In the genomic region with DNA sequence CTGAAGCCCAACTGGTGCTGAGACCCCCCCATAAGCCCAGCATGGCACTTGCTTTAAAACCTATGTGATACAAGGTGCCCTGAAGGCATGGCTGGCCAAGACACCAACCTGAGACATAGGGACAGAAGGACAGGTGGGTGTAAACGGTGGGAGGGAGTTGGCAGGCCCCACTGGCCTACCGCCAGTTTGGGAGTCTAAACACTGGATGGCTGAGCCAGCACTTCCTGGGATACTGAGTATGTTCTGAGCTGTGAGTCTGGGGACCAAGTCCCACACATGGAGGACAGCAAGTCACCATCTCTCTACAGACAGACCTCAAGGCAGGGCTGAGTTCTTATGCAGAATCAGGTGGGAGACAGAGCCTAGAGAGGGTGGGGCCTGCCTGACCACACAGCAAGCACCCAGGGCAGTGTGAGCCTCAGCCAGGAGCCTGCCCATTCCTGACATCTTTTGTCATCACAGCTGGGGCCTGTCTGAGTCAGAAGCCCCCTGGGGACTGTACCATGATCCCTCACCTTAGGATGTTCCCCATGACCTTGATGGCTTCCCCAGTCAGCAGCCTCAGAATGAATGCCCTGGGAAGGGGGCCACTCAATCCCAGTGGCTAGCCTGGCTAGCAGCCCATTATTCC, we compare ENCODE assay signal across 14 mouse cellular contexts. TPM values are rescaled to one million over a fixed set of nuclear protein-coding genes. Genes with fewer than 3 reads are reported as not detected.
DNase-seq lines count a peak whose midpoint lies in the region; ATAC-seq and TF ChIP-seq lines count a peak whose summit lies in the region.
"Had no signal": no experiment of that assay in that cellular context is flagged by ENCODE, and none has a peak within 500 bp of the region (broad histone marks: within the 10 kb centered on the region; RNA-seq: fewer than 3 reads in every experiment).

No protein-coding gene starts in this region.

- H3K4me1 ChIP-seq in lung, embryonic 16.5 days (replicated peaks; ENCODE audit: control insufficient read depth, insufficient read depth, low read length), result peaks cover 40% of the 10 kb centered on the region
- H3K4me1 ChIP-seq in lung, adult 2 months (ENCODE audit: control insufficient read depth, insufficient read depth, low read length), result no peaks in the 10 kb centered on the region
- H3K4me1 ChIP-seq in forebrain, embryonic 14.5 days (ENCODE audit: control insufficient read depth, insufficient read depth, low read length), result peaks cover 32% of the 10 kb centered on the region
- 0 out of 2 replicates have a peak, but pooled peaks cover 11% of the 10 kb centered on the region for H3K4me1 ChIP-seq in midbrain, embryonic 14.5 days (ENCODE audit: control insufficient read depth, insufficient read depth, low read length)
- H3K4me1 ChIP-seq in heart, embryonic 12.5 days (replicated peaks), result 0 out of 2 replicates have a peak, but pooled peaks cover 12% of the 10 kb centered on the region
- H3K4me1 ChIP-seq: stomach, embryonic 15.5 days had no signal

- ATAC-seq in lung, embryonic 16.5 days (ENCODE audit: low read depth), result 0 out of 2 replicates have a peak, but pooled peaks have one; percentile 15
- peak; percentile 65 for ATAC-seq in forebrain, embryonic 14.5 days
- no peak; the same call in 1 of the 2 replicates for ATAC-seq in midbrain, embryonic 14.5 days (ENCODE audit: low FRiP score, low TSS enrichment)
- no peak for ATAC-seq in activated CD4-positive, CD25-positive, alpha-beta regulatory T cell, adult 4 months
- ATAC-seq in heart, embryonic 12.5 days (ENCODE audit: insufficient number of reproducible peaks, low FRiP score), result no peak

- no peak overlapping the region for H3K4me2 ChIP-seq in lung, embryonic 16.5 days (ENCODE audit: low read depth, low read length)
- H3K4me2 ChIP-seq in forebrain, embryonic 14.5 days (ENCODE audit: low read length), result no peak overlapping the region
- no peak overlapping the region for H3K4me2 ChIP-seq in midbrain, embryonic 14.5 days (ENCODE audit: low read length)
- H3K4me2 ChIP-seq in heart, embryonic 12.5 days, result no peak overlapping the region
- H3K4me2 ChIP-seq: heart, embryonic 15.5 days; stomach, embryonic 15.5 days had no signal

- 28% methylated on average over 2 of the region's 2 CpGs for WGBS in lung, embryonic 16.5 days
- 42% methylated on average over 2 of the region's 2 CpGs for WGBS in lung, adult 2 months
- WGBS in forebrain, embryonic 14.5 days, result 25% methylated on average over 2 of the region's 2 CpGs
- WGBS in midbrain, embryonic 14.5 days, result 68% methylated on average over 2 of the region's 2 CpGs
- 74% methylated on average over 2 of the region's 2 CpGs for whole genome bisulfite sequencing in heart, embryonic 12.5 days

- peak overlapping the region; percentile 40 for H3K27ac ChIP-seq in lung, embryonic 16.5 days (ENCODE audit: low read length)
- H3K27ac ChIP-seq in forebrain, embryonic 14.5 days (ENCODE audit: low read depth, low read length), result peak overlapping the region; percentile 72
- H3K27ac ChIP-seq in midbrain, embryonic 14.5 days (replicated peaks; ENCODE audit: low read depth, low read length), result 0 out of 2 replicates have a peak overlapping the region, but pooled peaks have one; percentile 5
- no peak overlapping the region for H3K27ac ChIP-seq in heart, embryonic 12.5 days (ENCODE audit: poor library complexity, severe bottlenecking)
- H3K27ac ChIP-seq: heart, embryonic 15.5 days; stomach, embryonic 15.5 days had no signal

- H3K27me3 ChIP-seq in lung, embryonic 16.5 days (ENCODE audit: control insufficient read depth, insufficient read depth, low read depth, low read length), result peaks cover 2% of the 10 kb centered on the region; the same call in 1 of the 2 replicates
- H3K27me3 ChIP-seq in forebrain, embryonic 14.5 days (replicated peaks; ENCODE audit: control insufficient read depth, insufficient read depth, low read length), result no peaks in the 10 kb centered on the region
- no peaks in the 10 kb centered on the region for H3K27me3 ChIP-seq in midbrain, embryonic 14.5 days (ENCODE audit: control insufficient read depth, insufficient read depth, low read length)
- H3K27me3 ChIP-seq in heart, embryonic 12.5 days (replicated peaks), result peaks cover 58% of the 10 kb centered on the region

- H3K9me3 ChIP-seq in lung, embryonic 16.5 days (ENCODE audit: control insufficient read depth, low read length), result no peaks in the 10 kb centered on the region
- H3K9me3 ChIP-seq in forebrain, embryonic 14.5 days (replicated peaks; ENCODE audit: control insufficient read depth, low read length), result no peaks in the 10 kb centered on the region
- H3K9me3 ChIP-seq in midbrain, embryonic 14.5 days (ENCODE audit: control insufficient read depth, low read length), result no peaks in the 10 kb centered on the region; the same call in 1 of the 2 replicates
- no peaks in the 10 kb centered on the region for H3K9me3 ChIP-seq in heart, embryonic 12.5 days (replicated peaks)
- H3K9me3 ChIP-seq: heart, embryonic 15.5 days; stomach, embryonic 15.5 days had no signal

- peak; percentile 29 to 53 for DNase-seq in cerebellum, postnatal 25 days
- no peak for DNase-seq in cerebellum, adult 11-12 months
- no peak for DNase-seq in lung, adult 2 months
- DNase-seq in forebrain, embryonic 14.5 days (ENCODE audit: low spot score), result peak; percentile 77
- peak; percentile 33 for DNase-seq in midbrain, embryonic 14.5 days
- DNase-seq: B cell, adult 2 months; cerebellum, adult 9-11 months; lung, adult 18-20 months had no signal

- no peak for TF ChIP-seq CTCF in lung, adult 2 months (IDR thresholded peaks at IDR 0.05; ENCODE audit: insufficient read depth, low read length)

- no peaks in the 10 kb centered on the region for H3K36me3 ChIP-seq in lung, embryonic 16.5 days (ENCODE audit: control insufficient read depth, insufficient read depth, low read length)
- no peaks in the 10 kb centered on the region for H3K36me3 ChIP-seq in forebrain, embryonic 14.5 days (ENCODE audit: control insufficient read depth, insufficient read depth, low read length)
- no peaks in the 10 kb centered on the region for H3K36me3 ChIP-seq in midbrain, embryonic 14.5 days (ENCODE audit: control insufficient read depth, insufficient read depth, low read length)
- no peaks in the 10 kb centered on the region for H3K36me3 ChIP-seq in heart, embryonic 12.5 days
- H3K36me3 ChIP-seq: heart, embryonic 15.5 days; stomach, embryonic 15.5 days had no signal

- H3K4me3 ChIP-seq in lung, embryonic 16.5 days (ENCODE audit: low read length), result no peak overlapping the region
- H3K4me3 ChIP-seq in lung, adult 2 months (replicated peaks; ENCODE audit: extremely low read depth, low read depth, low read length), result no peak overlapping the region
- H3K4me3 ChIP-seq in forebrain, embryonic 14.5 days (ENCODE audit: low read depth, low read length), result no peak overlapping the region
- no peak overlapping the region for H3K4me3 ChIP-seq in midbrain, embryonic 14.5 days (replicated peaks; ENCODE audit: low read depth, low read length)
- no peak overlapping the region for H3K4me3 ChIP-seq in heart, embryonic 12.5 days
- H3K4me3 ChIP-seq: erythroblast, embryonic 14.5 days; heart, embryonic 15.5 days; stomach, embryonic 15.5 days had no signal

- no peak for TF ChIP-seq POLR2A in lung, adult 2 months (IDR thresholded peaks at IDR 0.05; ENCODE audit: borderline replicate concordance, extremely low read depth, low read depth, low read length)

- no peak overlapping the region for H3K9ac ChIP-seq in lung, embryonic 16.5 days (ENCODE audit: low read length)
- H3K9ac ChIP-seq in forebrain, embryonic 14.5 days (ENCODE audit: low read length), result no peak overlapping the region
- no peak overlapping the region for H3K9ac ChIP-seq in midbrain, embryonic 14.5 days (replicated peaks; ENCODE audit: low read length)
- H3K9ac ChIP-seq in heart, embryonic 12.5 days, result no peak overlapping the region
- H3K9ac ChIP-seq: heart, embryonic 15.5 days; stomach, embryonic 15.5 days had no signal

RNA-seq across cellular contexts. Expression of a gene that starts 13.0 kb away (rescaled TPM):
- polyA plus RNA-seq in lung, embryonic 16.5 days (2015; fragmentation: Nextera tagmentation; extraction: Ambion mirVana), result 40.2 and 44.8 TPM in 2 replicates
- 7.0 and 13.2 TPM in 2 replicates for polyA plus RNA-seq in lung, adult 2 months (2012; rRNA removed)
- polyA plus RNA-seq in forebrain, embryonic 14.5 days (2014; fragmentation: Nextera tagmentation; extraction: Ambion mirVana), result 73.4 and 84.7 TPM in 2 replicates
- polyA plus RNA-seq in midbrain, embryonic 14.5 days (2014; fragmentation: Nextera tagmentation; extraction: Ambion mirVana), result 38.0 and 43.1 TPM in 2 replicates
- not detected for polyA plus RNA-seq in activated CD4-positive, CD25-positive, alpha-beta regulatory T cell, adult 4 months (2017; shearing (Covaris generic))
- polyA plus RNA-seq in heart, embryonic 12.5 days (2016; fragmentation: Nextera tagmentation; extraction: Ambion mirVana), result 1.3 and 1.5 TPM in 2 replicates
- polyA plus RNA-seq: erythroblast, embryonic 14.5 days had no signal

Comparison
In these comparisons a context has a peak if more than half of its experiments do, and no peak if none do; other contexts are left out.
1. DNase-seq: peak in cerebellum, postnatal 25 days (2 of 2), forebrain, embryonic 14.5 days (single experiment) and midbrain, embryonic 14.5 days (single experiment); none in cerebellum, adult 11-12 months (single experiment) and lung, adult 2 months (single experiment).
2. ATAC-seq: peak in lung, embryonic 16.5 days (single experiment) and forebrain, embryonic 14.5 days (single experiment); none in midbrain, embryonic 14.5 days (single experiment), activated CD4-positive, CD25-positive, alpha-beta regulatory T cell, adult 4 months (single experiment) and heart, embryonic 12.5 days (single experiment).